Comparison of ENCODE assay signal across 24 mouse cellular contexts in the genomic region with DNA sequence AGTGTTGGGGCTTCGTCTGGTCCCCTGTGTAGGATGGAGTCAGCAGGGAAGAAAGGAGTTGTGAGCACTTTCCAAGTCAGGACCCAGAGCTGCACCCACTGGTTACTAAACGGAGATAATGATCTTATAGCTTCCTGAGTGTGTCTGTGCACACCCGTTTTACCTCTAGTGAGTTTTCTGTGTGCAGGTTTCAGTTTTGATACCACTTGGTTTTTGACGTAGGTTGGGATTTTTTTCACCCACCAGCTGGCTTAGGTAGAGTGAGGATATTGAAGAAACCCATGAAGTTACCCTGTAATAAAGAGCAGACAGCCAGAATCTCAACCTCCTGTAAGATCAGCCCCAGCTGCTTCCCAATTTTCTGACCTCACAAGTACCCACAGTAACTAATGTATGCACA. TPM values are rescaled to one million over a fixed set of nuclear protein-coding genes. Genes with fewer than 3 reads are reported as not detected.
DNase-seq lines count a peak whose midpoint lies in the region; ATAC-seq and TF ChIP-seq lines count a peak whose summit lies in the region.
"Had no signal": no experiment of that assay in that cellular context is flagged by ENCODE, and none has a peak within 500 bp of the region (broad histone marks: within the 10 kb centered on the region; RNA-seq: fewer than 3 reads in every experiment).

No protein-coding gene starts in this region.

- H3K9me3 ChIP-seq in liver, embryonic 12.5 days (replicated peaks) = no peaks in the 10 kb centered on the region
- H3K9me3 ChIP-seq: hindbrain, embryonic 10.5 days; hindbrain, embryonic 15.5 days; intestine, embryonic 15.5 days; limb, embryonic 12.5 days; lung, embryonic 15.5 days; midbrain, embryonic 10.5 days; midbrain, embryonic 15.5 days had no signal

- peaks cover 4% of the 10 kb centered on the region; the same call in 1 of the 2 replicates for H3K36me3 ChIP-seq in kidney, adult 2 months (ENCODE audit: control insufficient read depth, insufficient read depth, low read length)
- peaks cover 88% of the 10 kb centered on the region for H3K36me3 ChIP-seq in liver, embryonic 12.5 days

- DNase-seq in kidney, adult 2 months = no peak
- DNase-seq in kidney, adult 8-10 months = no peak
- peak; percentile 28 for DNase-seq in thymus, postnatal 14 days
- DNase-seq in thymus, postnatal 36 days = no peak
- no peak for DNase-seq in yolk sac, embryonic 10.5 days (ENCODE audit: low spot score)
- DNase-seq: adrenal gland, postnatal 25 days; cerebellum, adult 18-20 months; cerebellum, postnatal 10 days; gastrocnemius, postnatal 10 days; heart, postnatal 14 days; kidney, postnatal 25 days; right cerebral cortex, adult 18-20 months; spleen, adult 18-20 months had no signal

- ATAC-seq in activated CD4-positive, CD25-positive, alpha-beta regulatory T cell, adult 4 months = peak; percentile 89
- no peak for ATAC-seq in liver, embryonic 12.5 days
- ATAC-seq: forebrain, embryonic 16.5 days; intestine, embryonic 15.5 days; midbrain, embryonic 15.5 days had no signal

- H3K27ac ChIP-seq in kidney, adult 2 months (ENCODE audit: insufficient read depth, low read depth, low read length) = 0 out of 2 replicates have a peak overlapping the region, but pooled peaks have one; percentile 32
- no peak overlapping the region for H3K27ac ChIP-seq in liver, embryonic 12.5 days
- H3K27ac ChIP-seq: hindbrain, embryonic 10.5 days; hindbrain, embryonic 15.5 days; intestine, embryonic 15.5 days; limb, embryonic 12.5 days; lung, embryonic 15.5 days; midbrain, embryonic 10.5 days; midbrain, embryonic 15.5 days had no signal

- no peak overlapping the region for H3K4me2 ChIP-seq in liver, embryonic 12.5 days
- H3K4me2 ChIP-seq: hindbrain, embryonic 15.5 days; intestine, embryonic 15.5 days; limb, embryonic 12.5 days; lung, embryonic 15.5 days; midbrain, embryonic 15.5 days had no signal

- no peak for TF ChIP-seq POLR2A in kidney, adult 2 months (IDR thresholded peaks at IDR 0.05; ENCODE audit: low read depth, low read length)

- H3K9ac ChIP-seq in liver, embryonic 12.5 days = no peak overlapping the region; the same call in 1 of the 2 replicates
- H3K9ac ChIP-seq: hindbrain, embryonic 15.5 days; intestine, embryonic 15.5 days; limb, embryonic 12.5 days; lung, embryonic 15.5 days; midbrain, embryonic 15.5 days had no signal

- no peaks in the 10 kb centered on the region for H3K27me3 ChIP-seq in kidney, adult 2 months (replicated peaks; ENCODE audit: control insufficient read depth, insufficient read depth, low read length)
- no peaks in the 10 kb centered on the region for H3K27me3 ChIP-seq in liver, embryonic 12.5 days (replicated peaks)
- H3K27me3 ChIP-seq: hindbrain, embryonic 15.5 days; intestine, embryonic 15.5 days; limb, embryonic 12.5 days; lung, embryonic 15.5 days; midbrain, embryonic 15.5 days had no signal

- H3K4me1 ChIP-seq in kidney, adult 2 months (ENCODE audit: control insufficient read depth, insufficient read depth, low read length) = peaks cover 5% of the 10 kb centered on the region; the same call in 1 of the 2 replicates
- H3K4me1 ChIP-seq in liver, embryonic 12.5 days = peaks cover 38% of the 10 kb centered on the region

- WGBS in kidney, adult 2 months = 67% methylated on average over 4 of the region's 4 CpGs
- WGBS in liver, embryonic 12.5 days (ENCODE audit: insufficient replicate concordance) = 58% methylated on average over 4 of the region's 4 CpGs

- no peak overlapping the region for H3K4me3 ChIP-seq in kidney, adult 2 months (ENCODE audit: insufficient read depth, low read depth, low read length)
- H3K4me3 ChIP-seq in liver, embryonic 12.5 days = no peak overlapping the region
- H3K4me3 ChIP-seq: erythroblast, embryonic 14.5 days; hindbrain, embryonic 10.5 days; hindbrain, embryonic 15.5 days; intestine, embryonic 15.5 days; limb, embryonic 12.5 days; lung, embryonic 15.5 days; midbrain, embryonic 10.5 days; midbrain, embryonic 15.5 days had no signal

- no peak for TF ChIP-seq CTCF in kidney, adult 2 months (conservative IDR thresholded peaks at IDR 0.05; ENCODE audit: insufficient read depth, insufficient read length, low read depth, low read length)

RNA-seq across cellular contexts. Expression of a gene that starts 5.9 kb away (rescaled TPM):
- 20.8 and 22.2 TPM in 2 replicates for polyA plus RNA-seq in kidney, adult 2 months (2012; rRNA removed)
- 10 to 100 TPM; 87.0 to 90.6 TPM for polyA plus RNA-seq in activated CD4-positive, CD25-positive, alpha-beta regulatory T cell, adult 4 months (2017; shearing (Covaris generic))
- polyA plus RNA-seq in liver, embryonic 12.5 days (2016; fragmentation: Nextera tagmentation; extraction: Ambion mirVana) = 24.5 and 27.8 TPM in 2 replicates

RNA-seq across cellular contexts. Expression of a gene that starts 56.0 kb away (rescaled TPM):
- 15.1 and 17.7 TPM in 2 replicates for polyA plus RNA-seq in kidney, adult 2 months (2012; rRNA removed)
- 10 to 100 TPM; 19.8 to 20.6 TPM for polyA plus RNA-seq in activated CD4-positive, CD25-positive, alpha-beta regulatory T cell, adult 4 months (2017; shearing (Covaris generic))
- 17.1 and 17.9 TPM in 2 replicates for polyA plus RNA-seq in liver, embryonic 12.5 days (2016; fragmentation: Nextera tagmentation; extraction: Ambion mirVana)
